Mouse (Mus musculus): ENCODE results near the gene Fgf22. TPM values are rescaled to one million over a fixed set of nuclear protein-coding genes. Genes with fewer than 3 reads are reported as not detected.

Fgf22 gene
- polyA plus RNA-seq, 1 experiment from 2014 or later = 0.12 TPM

DNA sequence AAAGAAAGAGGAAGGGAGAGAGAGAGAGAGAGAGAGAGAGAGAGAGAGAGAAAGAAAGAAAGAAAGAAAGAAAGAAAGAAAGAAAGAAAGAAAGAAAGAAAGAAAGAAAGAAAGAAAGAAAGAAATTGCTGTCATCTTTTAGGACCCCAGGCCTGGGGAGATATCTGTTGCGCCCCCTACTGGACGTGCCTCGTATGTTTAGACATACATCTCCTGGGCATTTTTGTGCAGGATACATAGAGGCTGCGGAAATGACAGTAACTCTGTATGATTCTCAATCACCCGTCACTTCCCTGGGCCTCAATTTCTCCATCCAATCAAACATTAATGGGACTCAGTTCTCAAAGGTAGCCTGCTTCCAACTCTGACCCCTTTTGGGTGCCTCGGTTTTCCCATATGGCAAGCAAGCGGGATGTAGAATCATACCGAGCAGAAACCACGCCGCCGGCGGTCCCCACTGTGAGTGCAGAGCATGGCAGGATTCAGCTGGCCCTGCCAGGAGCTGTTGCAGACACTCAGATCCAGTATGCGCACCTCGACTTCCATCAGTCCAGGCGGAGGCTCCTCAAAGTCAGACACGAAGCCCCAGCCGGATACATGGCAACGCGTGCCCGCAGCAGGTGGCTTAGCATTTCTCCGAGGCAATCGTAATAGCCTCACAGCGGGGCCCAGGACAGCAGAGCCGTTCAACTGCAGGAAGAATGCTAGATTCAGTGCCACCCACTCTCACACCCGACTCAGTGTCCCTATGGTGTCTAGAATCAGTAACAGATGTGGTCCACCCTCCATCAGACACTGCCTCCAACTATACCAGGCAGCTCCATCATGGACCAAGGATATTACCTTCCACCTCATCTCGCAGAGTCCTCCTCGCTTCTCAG, 29.3 kb downstream of the Fgf22 start:
- 41% methylated on average over 27 of the region's 27 CpGs for WGBS
- Histone ChIP-seq H3K4me2 (no peak overlapping the region), H3K36me3 (no peaks in the 10 kb centered on the region)

DNA sequence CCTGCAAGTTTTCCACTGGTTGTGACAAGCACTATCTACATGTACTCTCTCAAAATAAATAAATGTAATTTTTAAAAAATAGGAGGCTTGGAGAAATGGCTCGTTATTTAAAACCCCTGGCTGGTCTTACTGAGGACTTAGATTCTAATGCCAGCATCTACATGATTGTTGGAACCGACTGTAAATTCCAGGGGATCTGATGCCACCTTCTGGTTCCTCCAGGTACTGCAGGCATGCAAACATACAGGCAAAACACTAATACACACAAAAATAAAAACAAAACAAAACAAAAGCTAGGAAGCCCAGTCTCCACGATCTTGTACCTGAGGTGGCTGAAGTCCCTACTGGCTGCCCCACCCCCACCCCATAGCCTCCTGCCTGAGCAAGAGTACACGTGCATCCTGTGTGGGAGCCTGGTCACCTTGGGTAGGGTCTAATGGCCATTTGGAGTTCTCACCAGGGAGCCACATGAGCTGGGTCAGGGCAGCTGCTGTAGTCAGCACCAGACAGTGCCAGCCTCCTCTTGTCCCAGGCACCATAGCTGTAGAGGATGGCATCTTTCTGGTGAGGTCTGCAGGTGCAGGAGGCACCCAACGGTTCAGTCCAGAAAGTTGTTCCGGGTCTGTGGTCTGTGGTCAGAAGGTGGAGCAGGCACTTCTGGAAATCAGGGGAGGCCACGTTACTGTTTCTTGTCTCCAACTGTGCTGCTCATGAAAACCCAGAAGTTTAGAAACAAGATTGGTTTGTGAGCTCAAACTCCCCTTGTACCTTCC, 33.7 kb downstream of the Fgf22 start:
- no peaks in the 10 kb centered on the region for H3K9me3 ChIP-seq (replicated peaks)
- WGBS = 35% methylated on average over 7 of the region's 7 CpGs
- no peak overlapping the region for H3K4me3 ChIP-seq (replicated peaks)
- no peaks in the 10 kb centered on the region for H3K36me3 ChIP-seq
- ATAC-seq (replicated peaks; ENCODE audit: low FRiP score) = no peak
- no peak overlapping the region for H3K27ac ChIP-seq
- H3K4me2 ChIP-seq = no peak overlapping the region
- peaks cover 5% of the 10 kb centered on the region for H3K4me1 ChIP-seq
- no peak overlapping the region for H3K9ac ChIP-seq
- H3K27me3 ChIP-seq = peaks cover 9% of the 10 kb centered on the region

More for the DNA sequence above, 29.3 kb downstream of the Fgf22 start:
- Histone ChIP-seq H3K9ac (no peak overlapping the region), H3K4me1 (peaks cover 22% of the 10 kb centered on the region), H3K4me3 (replicated peaks) (no peak overlapping the region), H3K27me3 (peaks cover 28% of the 10 kb centered on the region), H3K27ac (no peak overlapping the region), H3K9me3 (replicated peaks) (no peaks in the 10 kb centered on the region)
- ATAC-seq (replicated peaks; ENCODE audit: low FRiP score) = no peak

DNA sequence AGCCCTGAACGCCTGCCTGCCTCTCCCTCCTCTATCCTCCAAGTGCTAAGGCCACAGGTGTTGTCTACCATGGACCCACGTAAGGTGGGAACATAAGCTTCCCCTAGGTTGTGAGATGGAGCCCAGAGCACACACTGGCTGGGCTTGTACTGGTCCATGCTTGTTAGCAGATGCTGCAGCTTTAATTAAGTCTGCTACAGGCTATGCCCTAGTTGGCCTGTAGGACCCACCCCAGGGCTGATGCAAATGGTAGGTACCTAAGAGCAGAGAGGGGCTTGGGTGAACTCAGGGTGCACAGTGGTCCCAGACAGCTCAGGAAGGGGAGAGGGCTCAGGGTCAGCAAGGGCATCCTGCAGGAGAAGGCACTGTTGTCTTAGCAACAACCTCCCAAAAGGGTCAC, 34.7 kb downstream of the Fgf22 start:
- 62% methylated on average over 2 of the region's 2 CpGs for WGBS

DNA sequence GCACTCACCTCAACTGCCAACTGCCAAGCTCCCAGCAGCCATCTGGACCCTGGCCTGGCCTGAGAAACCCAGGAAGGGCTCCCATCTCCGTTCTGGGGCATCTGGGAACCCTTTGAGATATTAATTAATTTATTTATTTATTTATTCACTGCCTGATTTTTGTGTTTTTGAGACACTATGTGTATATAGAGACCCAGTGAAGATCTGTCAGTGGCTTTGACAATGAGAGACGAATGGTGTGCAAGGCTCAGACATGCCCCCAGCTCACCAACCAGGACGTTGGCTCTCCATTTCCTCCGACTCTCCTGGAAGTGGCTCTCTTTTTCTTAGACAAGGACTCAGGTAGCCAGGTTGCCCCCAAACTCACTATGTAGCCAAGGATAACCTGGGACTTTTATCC, 36.0 kb downstream of the Fgf22 start, which contains the start of gene Prss57:
TSS of gene Prss57 (minus strand) at position 101 of the 400 bp plus-strand sequence.
- Histone ChIP-seq H3K4me1 (peaks cover 22% of the 10 kb centered on the region), H3K4me3 (replicated peaks) (no peak within 1 kb of the TSS), H3K9me3 (replicated peaks) (no peaks in the 10 kb centered on the region), H3K4me2 (no peak within 1 kb of the TSS), H3K27ac (no peak within 1 kb of the TSS), H3K27me3 (no peaks in the 10 kb centered on the region), H3K36me3 (no peaks in the 10 kb centered on the region), H3K9ac (no peak within 1 kb of the TSS)
- ATAC-seq (replicated peaks; ENCODE audit: low FRiP score) = no peak
- WGBS = 88% methylated on average over 4 of the region's 4 CpGs

More for the DNA sequence above, 34.7 kb downstream of the Fgf22 start:
- peaks cover 12% of the 10 kb centered on the region for H3K4me1 ChIP-seq
- no peak overlapping the region for H3K4me3 ChIP-seq (replicated peaks)
- no peak overlapping the region for H3K27ac ChIP-seq
- no peak overlapping the region for H3K4me2 ChIP-seq
- H3K36me3 ChIP-seq = no peaks in the 10 kb centered on the region
- H3K9ac ChIP-seq = no peak overlapping the region
- H3K9me3 ChIP-seq (replicated peaks) = no peaks in the 10 kb centered on the region
- no peak for ATAC-seq (replicated peaks; ENCODE audit: low FRiP score)
- peaks cover 3% of the 10 kb centered on the region for H3K27me3 ChIP-seq

DNA sequence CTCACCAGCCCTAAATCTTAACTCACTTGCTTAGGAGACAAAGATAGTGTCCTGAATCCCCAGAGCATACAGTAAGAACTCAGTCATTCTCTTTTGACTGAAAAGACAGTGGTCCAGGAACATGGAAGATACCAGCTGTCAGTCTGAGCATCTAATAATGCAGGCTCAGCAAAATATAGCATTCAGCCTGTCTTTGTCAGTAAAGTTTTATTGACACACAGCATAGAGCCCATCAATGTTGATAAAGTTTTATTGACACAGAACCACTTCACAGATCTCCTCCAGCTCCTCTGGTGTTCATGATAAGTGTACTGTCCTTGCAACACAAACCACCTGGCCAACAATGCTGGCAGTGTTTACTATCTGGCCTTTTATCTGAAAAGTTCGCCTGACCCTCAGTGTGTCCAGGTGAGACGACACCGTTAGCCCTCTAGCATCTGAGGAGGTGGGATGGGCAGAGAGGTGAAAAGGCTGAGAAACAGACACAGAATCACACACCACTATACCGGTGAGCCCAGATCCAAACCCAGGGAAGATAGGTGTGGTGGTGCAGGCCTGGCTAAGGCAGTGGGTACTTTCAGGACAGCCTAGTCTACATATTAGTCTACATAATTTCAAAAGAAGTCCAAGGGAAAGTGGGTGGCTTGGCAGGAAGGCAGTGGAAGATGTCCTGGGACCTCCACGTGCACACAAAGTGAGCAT, 37.6 kb downstream of the Fgf22 start:
- ATAC-seq (replicated peaks; ENCODE audit: low FRiP score) = no peak
- no peaks in the 10 kb centered on the region for H3K9me3 ChIP-seq (replicated peaks)
- WGBS = 80% methylated on average over 5 of the region's 5 CpGs
- H3K4me1 ChIP-seq = peaks cover 36% of the 10 kb centered on the region
- H3K9ac ChIP-seq = no peak overlapping the region
- no peaks in the 10 kb centered on the region for H3K36me3 ChIP-seq
- H3K4me2 ChIP-seq = no peak overlapping the region
- H3K27me3 ChIP-seq = no peaks in the 10 kb centered on the region
- peak overlapping the region; percentile 94 for H3K27ac ChIP-seq
- H3K4me3 ChIP-seq (replicated peaks) = no peak overlapping the region

DNA sequence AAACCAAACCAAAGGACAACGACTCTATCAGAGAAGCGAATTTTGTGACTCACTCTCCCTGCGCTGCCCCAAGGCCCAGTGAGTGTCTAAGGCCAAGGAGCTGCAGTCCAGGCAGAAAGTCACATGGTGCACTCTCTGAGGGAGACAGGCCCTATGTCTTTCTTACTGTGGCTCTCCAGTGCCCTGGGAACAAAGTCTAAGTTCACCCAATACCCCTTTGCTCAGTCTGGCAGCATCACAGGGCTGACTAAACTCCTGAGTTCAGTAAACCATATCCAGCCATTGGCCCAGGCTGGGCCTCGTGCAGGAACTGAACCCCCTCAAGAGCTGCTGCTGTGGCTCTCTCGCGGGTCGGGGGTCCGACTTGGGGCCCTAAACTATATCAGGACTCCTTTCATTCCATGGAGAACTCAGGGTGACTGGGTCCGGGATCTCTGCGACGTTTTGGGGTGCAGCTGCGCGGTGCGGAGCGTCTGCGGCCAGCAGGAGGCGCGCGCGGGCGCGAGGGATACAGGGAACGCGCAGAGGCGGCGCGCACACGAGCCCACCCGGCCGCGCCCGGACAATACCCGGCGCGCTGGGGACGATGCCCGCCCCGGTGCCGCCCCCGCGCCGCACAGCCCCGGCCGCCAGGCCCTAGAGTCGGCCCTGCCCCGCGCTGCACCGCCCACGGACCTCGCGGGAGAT, 38.3 kb downstream of the Fgf22 start, which contains the start of gene Palm:
TSS of gene Palm (plus strand) at position 522 of the 687 bp plus-strand sequence.
- Histone ChIP-seq H3K27ac (peak within 1 kb of the TSS; percentile 94), H3K9me3 (replicated peaks) (no peaks in the 10 kb centered on the region), H3K27me3 (no peaks in the 10 kb centered on the region), H3K4me2 (peak within 1 kb of the TSS; percentile 88), H3K9ac (peak within 1 kb of the TSS; percentile 93), H3K4me3 (replicated peaks) (peak within 1 kb of the TSS; percentile 97), H3K36me3 (no peaks in the 10 kb centered on the region), H3K4me1 (peaks cover 43% of the 10 kb centered on the region)
- 5% methylated on average over 45 of the region's 51 CpGs for WGBS
- ATAC-seq (replicated peaks; ENCODE audit: low FRiP score) = peak; percentile 65

DNA sequence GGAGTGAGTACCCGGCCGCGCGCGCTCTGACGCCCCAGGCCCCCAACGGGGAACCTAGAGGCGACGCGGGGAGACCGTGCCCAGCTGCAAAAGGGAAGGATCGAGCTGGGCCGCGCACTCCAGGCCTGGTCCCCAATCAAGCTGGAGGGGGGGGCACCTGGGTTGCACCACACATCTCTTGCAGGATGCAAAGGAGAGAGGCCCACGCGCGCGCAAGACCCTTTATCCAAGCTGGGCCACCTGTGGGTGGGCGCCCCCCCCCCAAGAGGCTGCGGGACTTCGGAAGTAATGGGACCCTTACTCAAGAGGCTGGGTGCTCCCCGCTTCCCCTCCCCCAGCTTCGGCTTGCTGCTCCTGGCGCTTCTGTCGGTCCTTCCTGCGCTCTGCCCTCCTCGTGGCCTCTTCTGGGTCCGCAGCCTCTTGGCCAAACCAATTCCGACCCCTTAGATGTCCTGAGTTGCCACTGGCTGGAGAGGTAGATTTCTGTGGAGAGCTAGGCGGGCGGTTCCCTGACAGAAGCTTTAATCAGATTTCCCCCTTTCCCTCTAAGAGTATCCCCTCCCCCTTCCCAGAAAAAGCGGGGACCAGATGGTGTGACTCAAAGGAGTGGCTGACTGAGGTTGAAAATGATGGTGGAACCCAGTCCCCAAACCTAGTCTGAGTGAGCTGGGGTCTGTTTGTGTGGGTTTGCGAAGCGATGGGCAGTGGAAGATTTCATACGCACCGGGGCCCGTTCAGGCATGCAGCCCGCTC, 39.0 kb downstream of the Fgf22 start:
- under 1% methylated on average over 27 of the region's 38 CpGs for WGBS
- Histone ChIP-seq H3K36me3 (no peaks in the 10 kb centered on the region), H3K9ac (peak overlapping the region; percentile 93), H3K4me1 (peaks cover 50% of the 10 kb centered on the region), H3K27ac (peak overlapping the region; percentile 94), H3K4me2 (peak overlapping the region; percentile 88), H3K27me3 (no peaks in the 10 kb centered on the region), H3K4me3 (replicated peaks) (peak overlapping the region; percentile 97), H3K9me3 (replicated peaks) (no peaks in the 10 kb centered on the region)
- peak; percentile 21; the same call in 1 of the 2 replicates for ATAC-seq (replicated peaks; ENCODE audit: low FRiP score)

DNA sequence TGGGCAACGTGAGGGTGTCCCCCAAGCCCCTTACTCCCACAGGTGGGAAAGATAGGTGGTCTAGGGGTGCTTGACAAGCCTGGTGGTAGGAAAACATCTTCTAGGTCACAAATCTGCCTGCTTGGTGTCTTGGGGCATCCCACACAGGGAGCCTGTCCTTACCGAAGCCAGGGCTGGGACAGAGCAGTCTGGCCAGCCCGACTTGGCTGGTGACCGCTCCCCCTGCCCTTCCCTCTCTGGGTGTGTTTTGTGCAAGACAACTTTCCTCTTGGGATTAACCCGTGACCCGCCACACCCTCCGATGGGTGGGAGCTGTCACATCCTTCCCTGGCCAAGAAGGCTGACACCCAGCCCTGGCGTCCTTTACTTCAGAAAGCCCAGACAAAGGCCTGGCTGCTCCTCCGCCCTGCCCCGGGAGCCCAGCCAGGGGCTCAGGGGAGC, 39.6 kb downstream of the Fgf22 start:
- H3K4me3 ChIP-seq (replicated peaks) = peak overlapping the region; percentile 97
- WGBS = 6% methylated on average over 10 of the region's 10 CpGs
- H3K27me3 ChIP-seq = no peaks in the 10 kb centered on the region
- no peaks in the 10 kb centered on the region for H3K36me3 ChIP-seq
- H3K9me3 ChIP-seq (replicated peaks) = no peaks in the 10 kb centered on the region
- H3K27ac ChIP-seq = peak overlapping the region; percentile 94
- peak; percentile 65 for ATAC-seq (replicated peaks; ENCODE audit: low FRiP score)
- H3K4me1 ChIP-seq = peaks cover 53% of the 10 kb centered on the region
- H3K9ac ChIP-seq = peak overlapping the region; percentile 93
- H3K4me2 ChIP-seq = peak overlapping the region; percentile 88

DNA sequence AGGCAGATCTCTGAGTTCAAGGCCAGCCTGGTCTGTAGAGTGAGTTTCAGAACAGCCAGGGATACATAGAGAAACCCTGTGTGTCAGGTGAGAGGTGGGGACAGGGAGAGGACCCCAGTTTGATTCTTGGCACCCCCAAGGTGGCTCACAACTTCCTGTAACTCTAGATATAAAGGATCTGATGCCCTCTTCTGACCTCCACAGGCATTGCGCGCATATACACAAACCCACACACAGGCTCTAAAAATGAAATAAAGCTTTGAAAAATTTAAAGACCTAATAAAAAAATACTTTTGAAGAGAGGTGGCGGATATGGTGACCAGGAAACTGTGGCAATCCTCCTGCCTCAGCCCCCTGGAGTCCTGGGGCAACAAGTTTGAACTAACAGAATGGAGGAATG, 41.0 kb downstream of the Fgf22 start:
- no peak overlapping the region for H3K4me2 ChIP-seq
- H3K9me3 ChIP-seq (replicated peaks) = no peaks in the 10 kb centered on the region
- H3K27ac ChIP-seq = no peak overlapping the region
- peaks cover 62% of the 10 kb centered on the region for H3K4me1 ChIP-seq
- no peak overlapping the region for H3K4me3 ChIP-seq (replicated peaks)
- no peak overlapping the region for H3K9ac ChIP-seq
- no peaks in the 10 kb centered on the region for H3K27me3 ChIP-seq
- 0 out of 2 replicates have a peak, but pooled peaks cover 1% of the 10 kb centered on the region for H3K36me3 ChIP-seq
- WGBS = 93% methylated on average over 3 of the region's 3 CpGs
- ATAC-seq (replicated peaks; ENCODE audit: low FRiP score) = no peak

DNA sequence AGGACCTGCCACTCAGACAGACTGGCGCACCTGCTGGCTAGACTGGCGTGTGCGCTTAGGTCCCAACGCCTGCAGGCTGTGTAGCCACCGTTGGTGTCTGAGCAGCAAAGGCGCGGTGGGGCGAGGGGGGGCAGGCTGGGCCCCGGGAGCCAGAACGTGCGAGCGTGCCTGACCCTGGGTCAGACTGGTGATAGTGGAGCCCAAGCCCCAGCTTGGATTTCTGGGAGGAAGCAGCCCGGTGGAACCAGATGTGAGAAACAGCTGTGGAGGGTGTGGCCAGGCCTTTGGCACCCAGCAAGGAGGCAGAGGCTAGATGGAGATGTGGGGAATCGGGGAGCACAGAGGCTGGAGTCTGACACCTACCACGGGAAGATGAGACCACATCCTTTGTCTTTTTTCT, 42.5 kb downstream of the Fgf22 start:
- no peak overlapping the region for H3K4me2 ChIP-seq
- H3K4me3 ChIP-seq (replicated peaks) = no peak overlapping the region
- ATAC-seq (replicated peaks; ENCODE audit: low FRiP score) = no peak
- WGBS = 40% methylated on average over 15 of the region's 15 CpGs
- peaks cover 77% of the 10 kb centered on the region for H3K4me1 ChIP-seq
- no peak overlapping the region for H3K9ac ChIP-seq
- H3K27ac ChIP-seq = peak overlapping the region; percentile 19; the same call in 1 of the 2 replicates
- 0 out of 2 replicates have a peak, but pooled peaks cover 3% of the 10 kb centered on the region for H3K36me3 ChIP-seq
- H3K27me3 ChIP-seq = no peaks in the 10 kb centered on the region
- no peaks in the 10 kb centered on the region for H3K9me3 ChIP-seq (replicated peaks)

Data from kidney, embryonic 15.5 days (tissue).